Mouse (Mus musculus): ENCODE data around the gene Camta1.

DNA sequence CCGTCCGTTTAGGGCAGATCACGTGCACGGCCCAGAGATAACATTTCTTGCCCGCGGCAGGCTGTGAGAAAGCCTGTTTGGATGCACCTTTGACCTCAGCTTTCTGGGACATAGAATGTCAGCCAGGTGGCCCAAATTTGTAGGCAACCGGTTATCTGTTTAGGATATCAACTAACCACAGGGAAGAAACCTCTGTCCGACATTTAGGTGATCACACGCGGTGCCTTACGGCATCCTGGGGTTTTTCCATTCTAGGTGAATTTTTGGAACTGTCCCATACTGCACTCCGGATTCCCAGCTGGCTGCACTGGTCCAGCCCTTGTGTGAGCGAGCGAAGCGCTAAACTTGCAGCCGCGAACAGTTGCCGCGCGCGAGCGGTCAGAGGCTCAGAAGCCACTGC is 982.0 kb downstream of the Camta1 start:
- TF ChIP-seq POLR2A (IDR thresholded peaks at IDR 0.05; ENCODE audit: borderline replicate concordance, insufficient read depth, low read length) (no peak), CTCF (IDR thresholded peaks at IDR 0.05; ENCODE audit: borderline replicate concordance, insufficient read depth, low read depth, low read length) (no peak)
